Mouse (Mus musculus): ENCODE measurements around the gene Trpt1. TPM values are rescaled to one million over a fixed set of nuclear protein-coding genes. Genes with fewer than 3 reads are reported as not detected.
A peak's percentile ranks its signal among the peaks of the same experiment; 100 is the strongest.

The Trpt1 gene
- polyA plus RNA-seq (2016; fragmentation: Nextera tagmentation; extraction: Ambion mirVana): 12.7 and 13.7 TPM in 2 replicates

- H3K9me3 ChIP-seq: no peaks in the 10 kb centered on the region
- peaks cover 25% of the 10 kb centered on the region for H3K36me3 ChIP-seq
- peak within 1 kb of the TSS; percentile 71 for H3K9ac ChIP-seq
- ATAC-seq (ENCODE audit: low FRiP score, low read depth): peak; percentile 56
- under 1% methylated on average over 24 of the region's 24 CpGs for WGBS
- H3K27me3 ChIP-seq (replicated peaks): no peaks in the 10 kb centered on the region
- peaks cover 39% of the 10 kb centered on the region for H3K4me1 ChIP-seq
- peak within 1 kb of the TSS; percentile 50 for H3K4me3 ChIP-seq
- peak within 1 kb of the TSS; percentile 75 for H3K4me2 ChIP-seq (replicated peaks)
- H3K27ac ChIP-seq: peak within 1 kb of the TSS; percentile 23; the same call in 1 of the 2 replicates
Measured at GRCm38 (mm10) chr19:6996006-6996405, at the start of gene Trpt1, which contains the start of gene Nudt22. Trpt1 (plus strand) TSS chr19:6996131. Nudt22 (minus strand) TSS chr19:6996117.

GRCm38 (mm10) chr19:6947742-6948141 lies 48.2 kb upstream of the Trpt1 start:
- Histone ChIP-seq H3K9ac (0 out of 2 replicates have a peak overlapping the region, but pooled peaks have one; percentile 21), H3K9me3 (no peaks in the 10 kb centered on the region), H3K4me1 (peaks cover 24% of the 10 kb centered on the region), H3K27me3 (replicated peaks) (no peaks in the 10 kb centered on the region), H3K27ac (no peak overlapping the region), H3K4me2 (replicated peaks) (no peak overlapping the region), H3K36me3 (peaks cover 3% of the 10 kb centered on the region; the same call in 1 of the 2 replicates), H3K4me3 (no peak overlapping the region)
- ATAC-seq (ENCODE audit: low FRiP score, low read depth): no peak
- 54% methylated on average over 4 of the region's 4 CpGs for WGBS

- Histone ChIP-seq H3K9ac (0 out of 2 replicates have a peak overlapping the region, but pooled peaks have one; percentile 21), H3K9me3 (no peaks in the 10 kb centered on the region), H3K4me2 (replicated peaks) (no peak overlapping the region), H3K36me3 (peaks cover 3% of the 10 kb centered on the region; the same call in 1 of the 2 replicates), H3K27ac (no peak overlapping the region), H3K27me3 (replicated peaks) (no peaks in the 10 kb centered on the region), H3K4me3 (no peak overlapping the region), H3K4me1 (peaks cover 23% of the 10 kb centered on the region)
- 70% methylated on average over 4 of the region's 4 CpGs for WGBS
- ATAC-seq (ENCODE audit: low FRiP score, low read depth): no peak
Measured at GRCm38 (mm10) chr19:6948186-6948585, 47.7 kb upstream of the Trpt1 start.

DNA sequence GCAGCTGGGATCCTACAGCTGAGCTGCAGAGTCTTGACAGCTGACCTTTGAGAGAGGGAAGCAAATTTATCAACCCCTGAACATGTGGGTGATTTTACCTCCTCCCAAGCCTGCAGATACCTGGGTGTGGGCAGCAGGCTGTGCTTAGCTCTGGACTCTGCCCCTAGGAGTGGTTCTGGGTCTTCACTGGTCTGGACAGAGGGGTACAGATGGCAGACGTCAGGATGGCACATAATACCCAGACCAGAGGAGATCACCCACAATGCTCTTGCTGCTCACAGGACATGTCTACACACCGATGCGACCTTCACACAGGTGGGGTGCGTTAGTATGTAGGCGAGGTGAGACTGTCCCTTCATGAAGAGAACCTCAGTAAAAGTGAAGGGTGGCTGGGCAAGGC lies 46.4 kb upstream of the Trpt1 start:
- Histone ChIP-seq H3K4me2 (replicated peaks) (peak overlapping the region; percentile 97; the same call in 1 of the 2 replicates), H3K27ac (no peak overlapping the region), H3K4me3 (no peak overlapping the region), H3K9me3 (no peaks in the 10 kb centered on the region), H3K36me3 (peaks cover 8% of the 10 kb centered on the region; the same call in 1 of the 2 replicates), H3K4me1 (peaks cover 26% of the 10 kb centered on the region), H3K27me3 (replicated peaks) (no peaks in the 10 kb centered on the region), H3K9ac (no peak overlapping the region)
- WGBS: 95% methylated on average over 5 of the region's 5 CpGs
- ATAC-seq (ENCODE audit: low FRiP score, low read depth): no peak

DNA sequence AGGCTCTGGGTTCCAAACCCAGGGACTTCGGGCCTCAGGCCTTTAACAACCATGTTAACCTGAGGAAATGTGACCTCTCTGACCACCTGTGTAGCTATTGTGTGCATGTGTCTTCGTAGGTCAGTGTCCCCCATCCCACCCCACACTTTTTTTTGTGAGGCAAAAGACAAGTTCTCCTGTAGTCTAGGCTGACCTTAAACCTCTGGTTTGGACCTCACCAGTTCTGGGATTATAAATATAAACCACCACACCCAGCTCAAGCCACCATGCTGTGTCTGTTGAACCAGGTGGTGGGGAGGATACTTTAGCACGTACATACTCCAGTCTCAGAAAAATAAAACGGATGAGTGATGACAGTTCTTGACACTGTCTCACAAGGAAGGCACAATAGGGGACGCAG lies 46.0 kb upstream of the Trpt1 start:
- H3K9me3 ChIP-seq: no peaks in the 10 kb centered on the region
- peak overlapping the region; percentile 97 for H3K4me2 ChIP-seq (replicated peaks)
- ATAC-seq (ENCODE audit: low FRiP score, low read depth): no peak
- peaks cover 12% of the 10 kb centered on the region; the same call in 1 of the 2 replicates for H3K36me3 ChIP-seq
- peak overlapping the region; percentile 49 for H3K4me3 ChIP-seq
- H3K27ac ChIP-seq: no peak overlapping the region
- H3K4me1 ChIP-seq: peaks cover 26% of the 10 kb centered on the region
- 52% methylated on average over 5 of the region's 5 CpGs for WGBS
- peak overlapping the region; percentile 67; the same call in 1 of the 2 replicates for H3K9ac ChIP-seq
- H3K27me3 ChIP-seq (replicated peaks): no peaks in the 10 kb centered on the region

GRCm38 (mm10) chr19:6950613-6951153 lies 45.2 kb upstream of the Trpt1 start:
- Histone ChIP-seq H3K4me2 (replicated peaks) (peak overlapping the region; percentile 97), H3K36me3 (peaks cover 19% of the 10 kb centered on the region; the same call in 1 of the 2 replicates), H3K4me1 (peaks cover 26% of the 10 kb centered on the region), H3K9me3 (no peaks in the 10 kb centered on the region), H3K4me3 (peak overlapping the region; percentile 49), H3K27ac (peak overlapping the region; percentile 91), H3K9ac (peak overlapping the region; percentile 67), H3K27me3 (replicated peaks) (no peaks in the 10 kb centered on the region)
- whole genome bisulfite sequencing: under 1% methylated on average over 28 of the region's 28 CpGs
- ATAC-seq (ENCODE audit: low FRiP score, low read depth): peak; percentile 58

- peak overlapping the region; percentile 49 for H3K4me3 ChIP-seq
- ATAC-seq (ENCODE audit: low FRiP score, low read depth): peak; percentile 83
- H3K36me3 ChIP-seq: peaks cover 24% of the 10 kb centered on the region; the same call in 1 of the 2 replicates
- H3K27me3 ChIP-seq (replicated peaks): no peaks in the 10 kb centered on the region
- H3K9me3 ChIP-seq: no peaks in the 10 kb centered on the region
- H3K27ac ChIP-seq: peak overlapping the region; percentile 91
- WGBS: under 1% methylated on average over 35 of the region's 35 CpGs
- H3K4me2 ChIP-seq (replicated peaks): peak overlapping the region; percentile 97
- peak overlapping the region; percentile 67 for H3K9ac ChIP-seq
- H3K4me1 ChIP-seq: peaks cover 26% of the 10 kb centered on the region
Measured at GRCm38 (mm10) chr19:6951381-6951968, 44.5 kb upstream of the Trpt1 start.

- Histone ChIP-seq H3K4me1 (peaks cover 26% of the 10 kb centered on the region), H3K27me3 (replicated peaks) (no peaks in the 10 kb centered on the region), H3K36me3 (peaks cover 24% of the 10 kb centered on the region; the same call in 1 of the 2 replicates), H3K27ac (peak overlapping the region; percentile 91), H3K9me3 (no peaks in the 10 kb centered on the region), H3K4me3 (peak overlapping the region; percentile 49), H3K9ac (peak overlapping the region; percentile 67), H3K4me2 (replicated peaks) (peak overlapping the region; percentile 97)
- WGBS: 4% methylated on average over 31 of the region's 31 CpGs
- peak; percentile 33 for ATAC-seq (ENCODE audit: low FRiP score, low read depth)
Measured at GRCm38 (mm10) chr19:6951994-6952711, 43.8 kb upstream of the Trpt1 start.

GRCm38 (mm10) chr19:6952712-6953037 lies 43.3 kb upstream of the Trpt1 start:
- Histone ChIP-seq H3K36me3 (peaks cover 24% of the 10 kb centered on the region; the same call in 1 of the 2 replicates), H3K4me3 (no peak overlapping the region), H3K4me1 (peaks cover 26% of the 10 kb centered on the region), H3K27me3 (replicated peaks) (no peaks in the 10 kb centered on the region), H3K4me2 (replicated peaks) (peak overlapping the region; percentile 97), H3K9ac (peak overlapping the region; percentile 67; the same call in 1 of the 2 replicates), H3K27ac (no peak overlapping the region), H3K9me3 (no peaks in the 10 kb centered on the region)
- WGBS: 37% methylated on average over 3 of the region's 3 CpGs
- no peak for ATAC-seq (ENCODE audit: low FRiP score, low read depth)

- no peak overlapping the region for H3K4me2 ChIP-seq (replicated peaks)
- H3K27me3 ChIP-seq (replicated peaks): no peaks in the 10 kb centered on the region
- H3K4me1 ChIP-seq: peaks cover 26% of the 10 kb centered on the region
- no peak overlapping the region for H3K4me3 ChIP-seq
- no peak for ATAC-seq (ENCODE audit: low FRiP score, low read depth)
- no peaks in the 10 kb centered on the region for H3K9me3 ChIP-seq
- H3K36me3 ChIP-seq: peaks cover 34% of the 10 kb centered on the region
- 54% methylated on average over 9 of the region's 9 CpGs for WGBS
- H3K9ac ChIP-seq: no peak overlapping the region
- H3K27ac ChIP-seq: no peak overlapping the region
Measured at GRCm38 (mm10) chr19:6954046-6954445, 41.9 kb upstream of the Trpt1 start.

- peaks cover 16% of the 10 kb centered on the region for H3K4me1 ChIP-seq
- no peaks in the 10 kb centered on the region for H3K27me3 ChIP-seq (replicated peaks)
- WGBS: 92% methylated on average over 7 of the region's 7 CpGs
- peaks cover 45% of the 10 kb centered on the region for H3K36me3 ChIP-seq
- H3K4me3 ChIP-seq: no peak overlapping the region
- no peak overlapping the region for H3K4me2 ChIP-seq (replicated peaks)
- H3K9me3 ChIP-seq: no peaks in the 10 kb centered on the region
- H3K27ac ChIP-seq: no peak overlapping the region
- H3K9ac ChIP-seq: no peak overlapping the region
- ATAC-seq (ENCODE audit: low FRiP score, low read depth): no peak
Measured at GRCm38 (mm10) chr19:6955424-6955823, 40.5 kb upstream of the Trpt1 start.

DNA sequence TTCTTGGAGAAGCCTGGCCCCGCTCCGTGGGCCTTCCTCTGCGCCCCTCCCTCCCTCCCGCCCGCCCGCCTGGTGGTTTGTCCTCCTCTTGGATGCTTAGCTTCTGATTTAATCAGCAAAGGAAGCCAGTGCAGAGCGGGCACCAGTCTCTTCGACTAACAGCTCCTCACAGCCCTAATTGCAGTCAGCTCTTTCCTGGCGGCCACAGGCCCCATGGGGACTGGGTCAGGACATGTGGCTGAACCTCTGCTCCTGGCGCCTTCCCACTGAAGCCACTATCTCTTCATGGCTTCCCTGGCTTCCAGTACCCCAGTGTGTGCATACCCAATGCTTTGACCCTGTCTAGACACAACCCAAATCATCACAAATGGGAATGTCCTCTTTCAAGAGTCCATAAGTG lies 39.5 kb upstream of the Trpt1 start:
- Histone ChIP-seq H3K9me3 (no peaks in the 10 kb centered on the region), H3K27ac (no peak overlapping the region), H3K4me3 (no peak overlapping the region), H3K4me1 (peaks cover 14% of the 10 kb centered on the region), H3K27me3 (replicated peaks) (no peaks in the 10 kb centered on the region), H3K9ac (no peak overlapping the region), H3K36me3 (peaks cover 46% of the 10 kb centered on the region), H3K4me2 (replicated peaks) (no peak overlapping the region)
- ATAC-seq (ENCODE audit: low FRiP score, low read depth): no peak
- WGBS: 78% methylated on average over 10 of the region's 10 CpGs
